Mouse (Mus musculus): ENCODE data around the gene Sgcd.

- TF ChIP-seq CTCF (IDR thresholded peaks at IDR 0.05; ENCODE audit: extremely low read depth, insufficient read length, insufficient replicate concordance, low read depth, low read length) (no peak), POLR2A (IDR thresholded peaks at IDR 0.05; ENCODE audit: low read depth, low read length) (no peak)
Observed at GRCm38 (mm10) chr11:47211531-47211930, 777.2 kb downstream of the Sgcd start.

Data from small intestine, adult 2 months (tissue).